Mouse (Mus musculus): ENCODE measurements around the gene Zfp949. TPM values are rescaled to one million over a fixed set of nuclear protein-coding genes. Genes with fewer than 3 reads are reported as not detected.

The Zfp949 gene
- total and polyA plus RNA-seq, 3 experiments: 0.93 to 30.9 (median 14.0) TPM

DNA sequence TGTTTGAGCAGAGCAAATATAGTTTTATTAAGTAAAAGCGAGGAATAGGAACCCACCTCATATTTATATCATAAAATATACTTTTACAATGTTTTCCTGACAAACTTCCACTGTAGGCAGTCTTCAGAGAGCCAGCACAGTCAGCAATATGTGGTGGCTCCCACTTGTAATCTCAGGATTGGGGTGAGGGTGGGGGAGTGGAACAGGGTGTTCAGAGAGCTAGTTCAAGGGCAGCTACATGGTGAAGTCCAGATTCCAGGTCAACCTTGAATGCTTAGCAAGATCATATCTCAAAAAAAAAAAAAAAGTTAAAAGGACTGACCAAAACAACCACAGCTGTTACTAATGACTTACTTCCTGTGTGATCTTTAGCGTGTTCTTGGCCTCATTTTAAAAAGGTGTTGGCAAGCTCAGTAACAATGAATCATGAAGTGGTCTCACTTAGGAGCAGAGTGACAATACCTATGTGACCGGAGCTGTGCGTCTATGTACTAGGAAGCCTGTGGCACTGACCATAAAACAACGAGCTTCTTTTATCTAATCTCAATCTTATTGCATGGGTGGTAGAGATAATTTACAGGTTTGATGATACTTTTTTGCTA is 17.7 kb upstream of the Zfp949 start:
- Histone ChIP-seq H3K36me3 (replicated peaks) (no peaks in the 10 kb centered on the region), H3K27me3 (ENCODE audit: insufficient read depth, low read length) (peaks cover 4% of the 10 kb centered on the region; the same call in 1 of the 2 replicates), H3K4me1 (ENCODE audit: insufficient read depth, low read depth, low read length) (peaks cover 40% of the 10 kb centered on the region), H3K4me3 (ENCODE audit: low read depth, low read length) (no peak overlapping the region), H3K9me3 (replicated peaks) (no peaks in the 10 kb centered on the region)
- no peak for DNase-seq (ENCODE audit: low spot score)
- no peak for TF ChIP-seq CTCF (IDR thresholded peaks at IDR 0.05; ENCODE audit: low read depth, low read length)
- no peak for TF ChIP-seq TAL1 (conservative IDR thresholded peaks at IDR 0.05; ENCODE audit: low read depth, low read length)
- TF ChIP-seq POLR2AphosphoS5 (IDR thresholded peaks at IDR 0.05; ENCODE audit: insufficient replicate concordance, low read depth, low read length): no peak
- no peak for TF ChIP-seq GATA2 (IDR thresholded peaks at IDR 0.05; ENCODE audit: borderline replicate concordance, low read depth, low read length)
- TF ChIP-seq GATA1 (IDR thresholded peaks at IDR 0.05; ENCODE audit: borderline replicate concordance, low read length): no peak
- peak; percentile 42; the same call in 1 of the 2 replicates for ATAC-seq (ENCODE audit: extremely low read depth, insufficient number of reproducible peaks, low FRiP score, poor library complexity, severe bottlenecking)

DNA sequence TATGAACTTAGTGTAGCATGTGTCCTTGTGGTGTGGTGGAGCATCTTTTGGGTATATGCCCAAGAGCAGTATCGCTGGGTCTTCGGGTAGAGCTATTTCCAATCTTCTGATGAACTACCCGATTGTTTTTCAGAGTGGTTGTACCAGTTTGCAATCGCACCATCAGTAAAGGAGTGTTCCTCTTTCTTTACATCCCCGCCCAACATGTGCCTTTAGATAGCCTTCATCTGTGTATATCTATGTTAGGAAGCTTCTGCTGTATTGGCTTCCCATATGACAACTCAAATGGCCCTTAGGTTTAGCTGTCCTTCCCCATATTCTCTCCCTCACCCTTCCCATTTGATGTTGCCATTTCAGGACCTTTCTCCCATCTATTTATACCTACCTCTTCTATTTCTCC is 13.7 kb upstream of the Zfp949 start:
- TF ChIP-seq POLR2AphosphoS5 (IDR thresholded peaks at IDR 0.05; ENCODE audit: insufficient replicate concordance, low read depth, low read length) (no peak), CTCF (IDR thresholded peaks at IDR 0.05; ENCODE audit: low read depth, low read length) (no peak), TAL1 (conservative IDR thresholded peaks at IDR 0.05; ENCODE audit: low read depth, low read length) (no peak), GATA1 (IDR thresholded peaks at IDR 0.05; ENCODE audit: borderline replicate concordance, low read length) (no peak), GATA2 (IDR thresholded peaks at IDR 0.05; ENCODE audit: borderline replicate concordance, low read depth, low read length) (no peak)
- ATAC-seq (ENCODE audit: extremely low read depth, insufficient number of reproducible peaks, low FRiP score, poor library complexity, severe bottlenecking) (no peak), DNase-seq (ENCODE audit: low spot score) (no peak)
- no peaks in the 10 kb centered on the region for H3K36me3 ChIP-seq (replicated peaks)
- no peaks in the 10 kb centered on the region for H3K9me3 ChIP-seq (replicated peaks)
- H3K4me3 ChIP-seq (ENCODE audit: low read depth, low read length): no peak overlapping the region
- peaks cover 27% of the 10 kb centered on the region for H3K4me1 ChIP-seq (ENCODE audit: insufficient read depth, low read depth, low read length)
- peaks cover 4% of the 10 kb centered on the region; the same call in 1 of the 2 replicates for H3K27me3 ChIP-seq (ENCODE audit: insufficient read depth, low read length)

DNA sequence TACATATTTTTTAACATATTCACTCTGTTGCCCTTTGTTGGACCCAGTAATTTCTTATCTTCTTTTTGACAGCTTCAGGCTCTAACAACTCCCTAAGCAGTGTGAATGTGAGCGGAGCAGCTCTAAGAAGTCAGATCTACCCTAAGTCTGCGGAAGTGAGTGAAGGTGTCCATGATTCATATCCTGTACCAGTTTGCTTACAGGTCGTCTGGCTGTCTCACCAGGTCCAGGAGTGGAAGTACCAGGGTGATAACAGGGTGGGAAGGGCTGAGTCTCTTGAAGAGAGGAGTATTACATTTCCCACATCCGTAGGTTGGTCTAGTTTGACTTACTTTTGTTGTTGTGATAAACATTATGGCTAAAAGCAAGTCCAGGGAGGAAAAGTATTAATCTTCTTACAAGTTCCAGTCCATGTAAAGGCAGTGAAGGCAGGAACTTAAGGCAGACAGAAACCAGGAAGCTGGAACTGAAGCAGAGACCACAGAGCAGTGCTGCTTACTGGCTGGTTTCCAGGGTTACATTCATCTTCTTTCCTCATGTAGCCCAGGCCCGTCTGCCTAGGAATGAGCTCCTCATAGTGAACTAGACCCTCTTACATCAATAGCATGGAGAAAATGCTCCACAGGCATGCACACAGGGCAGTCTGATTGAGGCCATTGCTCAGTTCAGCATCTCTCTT is 8.1 kb upstream of the Zfp949 start:
- DNase-seq (ENCODE audit: low spot score) (no peak), ATAC-seq (ENCODE audit: extremely low read depth, insufficient number of reproducible peaks, low FRiP score, poor library complexity, severe bottlenecking) (no peak)
- no peaks in the 10 kb centered on the region for H3K9me3 ChIP-seq (replicated peaks)
- TF ChIP-seq GATA1 (IDR thresholded peaks at IDR 0.05; ENCODE audit: borderline replicate concordance, low read length) (no peak), CTCF (IDR thresholded peaks at IDR 0.05; ENCODE audit: low read depth, low read length) (no peak), POLR2AphosphoS5 (IDR thresholded peaks at IDR 0.05; ENCODE audit: insufficient replicate concordance, low read depth, low read length) (no peak), TAL1 (conservative IDR thresholded peaks at IDR 0.05; ENCODE audit: low read depth, low read length) (no peak), GATA2 (IDR thresholded peaks at IDR 0.05; ENCODE audit: borderline replicate concordance, low read depth, low read length) (no peak)
- no peaks in the 10 kb centered on the region for H3K27me3 ChIP-seq (ENCODE audit: insufficient read depth, low read length)
- H3K4me1 ChIP-seq (ENCODE audit: insufficient read depth, low read depth, low read length): peaks cover 3% of the 10 kb centered on the region; the same call in 1 of the 2 replicates
- no peak overlapping the region for H3K4me3 ChIP-seq (ENCODE audit: low read depth, low read length)
- H3K36me3 ChIP-seq (replicated peaks): no peaks in the 10 kb centered on the region

DNA sequence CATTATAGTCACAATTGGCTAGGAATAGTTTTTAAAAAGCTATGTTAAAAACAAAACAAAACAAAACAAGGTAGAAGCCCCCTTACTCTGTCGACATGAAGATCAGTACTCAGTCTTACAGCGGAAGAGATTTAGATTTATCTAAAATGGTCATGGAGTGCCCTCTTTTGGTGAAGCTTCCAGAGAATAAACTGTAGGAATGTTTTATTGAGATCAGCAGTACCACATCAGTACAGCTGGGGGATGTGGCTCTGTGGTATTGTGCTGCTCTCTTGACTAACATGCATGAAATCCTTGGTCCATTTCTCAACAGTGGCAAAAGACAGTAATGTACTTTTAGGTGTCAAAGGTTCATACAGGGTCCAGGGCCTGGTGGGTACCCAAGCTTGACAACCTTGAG is 5.0 kb upstream of the Zfp949 start:
- ATAC-seq (ENCODE audit: extremely low read depth, insufficient number of reproducible peaks, low FRiP score, poor library complexity, severe bottlenecking): peak; percentile 31; the same call in 1 of the 2 replicates
- TF ChIP-seq POLR2AphosphoS5 (IDR thresholded peaks at IDR 0.05; ENCODE audit: insufficient replicate concordance, low read depth, low read length) (no peak), TAL1 (conservative IDR thresholded peaks at IDR 0.05; ENCODE audit: low read depth, low read length) (no peak), GATA1 (IDR thresholded peaks at IDR 0.05; ENCODE audit: borderline replicate concordance, low read length) (no peak), GATA2 (IDR thresholded peaks at IDR 0.05; ENCODE audit: borderline replicate concordance, low read depth, low read length) (no peak), CTCF (IDR thresholded peaks at IDR 0.05; ENCODE audit: low read depth, low read length) (no peak)
- no peak for DNase-seq (ENCODE audit: low spot score)
- Histone ChIP-seq H3K4me3 (ENCODE audit: low read depth, low read length) (no peak overlapping the region), H3K9me3 (replicated peaks) (no peaks in the 10 kb centered on the region), H3K4me1 (ENCODE audit: insufficient read depth, low read depth, low read length) (peaks cover 16% of the 10 kb centered on the region), H3K27me3 (ENCODE audit: insufficient read depth, low read length) (no peaks in the 10 kb centered on the region), H3K36me3 (replicated peaks) (no peaks in the 10 kb centered on the region)

DNA sequence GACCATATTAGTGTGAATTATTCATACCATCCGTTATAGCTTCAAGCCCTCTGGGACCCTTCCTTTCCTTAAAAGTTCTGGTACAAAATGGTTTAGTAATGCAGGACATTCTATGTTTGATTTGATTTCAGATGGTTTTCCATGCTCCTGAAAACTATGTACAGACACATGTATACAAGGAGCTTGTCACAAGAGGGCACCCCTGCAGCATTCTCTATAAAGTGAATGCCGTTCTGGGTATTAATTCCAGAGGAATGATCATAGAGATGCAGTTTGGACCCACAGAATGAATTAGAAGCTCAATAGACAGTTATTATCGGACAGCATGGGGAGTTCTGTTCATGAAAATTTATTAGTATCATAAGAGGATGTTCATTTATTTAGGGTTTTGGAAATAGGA is 2.3 kb upstream of the Zfp949 start:
- peaks cover 29% of the 10 kb centered on the region for H3K4me1 ChIP-seq (ENCODE audit: insufficient read depth, low read depth, low read length)
- no peak for TF ChIP-seq GATA2 (IDR thresholded peaks at IDR 0.05; ENCODE audit: borderline replicate concordance, low read depth, low read length)
- TF ChIP-seq GATA1 (IDR thresholded peaks at IDR 0.05; ENCODE audit: borderline replicate concordance, low read length): no peak
- TF ChIP-seq TAL1 (conservative IDR thresholded peaks at IDR 0.05; ENCODE audit: low read depth, low read length): no peak
- no peak for TF ChIP-seq CTCF (IDR thresholded peaks at IDR 0.05; ENCODE audit: low read depth, low read length)
- TF ChIP-seq POLR2AphosphoS5 (IDR thresholded peaks at IDR 0.05; ENCODE audit: insufficient replicate concordance, low read depth, low read length): no peak
- H3K36me3 ChIP-seq (replicated peaks): peaks cover 9% of the 10 kb centered on the region
- H3K27me3 ChIP-seq (ENCODE audit: insufficient read depth, low read length): no peaks in the 10 kb centered on the region
- ATAC-seq (ENCODE audit: extremely low read depth, insufficient number of reproducible peaks, low FRiP score, poor library complexity, severe bottlenecking) (no peak), DNase-seq (ENCODE audit: low spot score) (no peak)
- no peak overlapping the region for H3K4me3 ChIP-seq (ENCODE audit: low read depth, low read length)
- no peaks in the 10 kb centered on the region for H3K9me3 ChIP-seq (replicated peaks)

DNA sequence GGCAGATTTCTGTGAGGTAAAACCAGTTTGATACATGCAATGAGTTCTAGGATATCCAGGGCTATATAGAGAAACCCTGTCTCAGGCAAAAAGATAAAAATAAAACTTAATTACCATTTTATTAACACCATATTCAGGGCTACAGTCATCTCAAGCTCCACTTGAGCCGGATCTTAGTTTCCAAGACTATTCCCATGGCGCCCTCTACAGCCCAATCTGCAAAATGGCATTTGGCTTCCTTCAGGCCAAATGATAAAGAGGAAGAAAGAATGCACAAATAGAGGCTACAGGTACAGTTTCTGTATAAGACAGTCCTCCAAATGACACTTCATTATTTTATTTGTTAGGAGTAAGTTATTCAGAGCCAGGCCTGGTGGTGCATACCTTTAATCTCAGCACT is 1.7 kb upstream of the Zfp949 start:
- DNase-seq (ENCODE audit: low spot score): peak; percentile 30
- Histone ChIP-seq H3K9me3 (replicated peaks) (no peaks in the 10 kb centered on the region), H3K36me3 (replicated peaks) (peaks cover 13% of the 10 kb centered on the region), H3K4me3 (ENCODE audit: low read depth, low read length) (no peak overlapping the region), H3K27me3 (ENCODE audit: insufficient read depth, low read length) (no peaks in the 10 kb centered on the region), H3K4me1 (ENCODE audit: insufficient read depth, low read depth, low read length) (peaks cover 32% of the 10 kb centered on the region)
- TF ChIP-seq GATA1 (IDR thresholded peaks at IDR 0.05; ENCODE audit: borderline replicate concordance, low read length) (no peak), CTCF (IDR thresholded peaks at IDR 0.05; ENCODE audit: low read depth, low read length) (peak; percentile 70), POLR2AphosphoS5 (IDR thresholded peaks at IDR 0.05; ENCODE audit: insufficient replicate concordance, low read depth, low read length) (no peak), GATA2 (IDR thresholded peaks at IDR 0.05; ENCODE audit: borderline replicate concordance, low read depth, low read length) (no peak)
- ATAC-seq (ENCODE audit: extremely low read depth, insufficient number of reproducible peaks, low FRiP score, poor library complexity, severe bottlenecking): no peak

Data from G1E (cell line).